Mouse (Mus musculus) B cell, adult 67 days (primary cell): ENCODE results near the gene Nupl2. TPM values are rescaled to one million over a fixed set of nuclear protein-coding genes. Genes with fewer than 3 reads are reported as not detected.

Experiments
- total RNA-seq, 2 experiments: library from RNA; stranded (reverse); gene quantifications; 4 replicates each; pipeline ENCODE4 v1.2.4; 2023

Nupl2 gene
- 10 to 100 TPM; 14.6 to 15.2 TPM for total RNA-seq

GRCm38 (mm10) chr5:24164789-24165445, at the start of gene Nupl2:
Gene Nupl2, plus strand, starts transcription at chr5:24164963.

Other genes starting within 250 kb of the Nupl2 start
- 10 to 100 TPM; 33.8 to 36.2 TPM for gene Fam126a, start 134.3 kb upstream of the Nupl2 start, total RNA-seq
- 10 to 100 TPM; 15.4 to 15.9 TPM for gene Klhl7, start 64.4 kb upstream of the Nupl2 start, total RNA-seq
- gene Kcnh2, start 186.6 kb downstream of the Nupl2 start, total RNA-seq = not detected
- under 1 TPM in 1 of 2 experiments, not detected in 1; 0.17 TPM for gene Nos3, start 199.8 kb downstream of the Nupl2 start, total RNA-seq
- gene Atg9b, start 227.2 kb downstream of the Nupl2 start, total RNA-seq = not detected
- gene Abcb8, start 228.7 kb downstream of the Nupl2 start, total RNA-seq = 10 to 100 TPM; 23.0 to 33.8 TPM
- under 1 TPM; 0.59 to 0.84 TPM for gene Asic3, start 248.4 kb downstream of the Nupl2 start, total RNA-seq